Mouse (Mus musculus): ENCODE results near the gene Naip2. TPM values are rescaled to one million over a fixed set of nuclear protein-coding genes. Genes with fewer than 3 reads are reported as not detected.
A peak's percentile ranks its signal among the peaks of the same experiment; 100 is the strongest.
"Not testable (repeated sequence)": the region's sequence is repeated elsewhere in the genome, so short reads cannot be mapped to it uniquely, and the experiment has no call there.

Naip2 gene
- polyA plus RNA-seq, 1 experiment from 2014 or later: 1.4 TPM

DNA sequence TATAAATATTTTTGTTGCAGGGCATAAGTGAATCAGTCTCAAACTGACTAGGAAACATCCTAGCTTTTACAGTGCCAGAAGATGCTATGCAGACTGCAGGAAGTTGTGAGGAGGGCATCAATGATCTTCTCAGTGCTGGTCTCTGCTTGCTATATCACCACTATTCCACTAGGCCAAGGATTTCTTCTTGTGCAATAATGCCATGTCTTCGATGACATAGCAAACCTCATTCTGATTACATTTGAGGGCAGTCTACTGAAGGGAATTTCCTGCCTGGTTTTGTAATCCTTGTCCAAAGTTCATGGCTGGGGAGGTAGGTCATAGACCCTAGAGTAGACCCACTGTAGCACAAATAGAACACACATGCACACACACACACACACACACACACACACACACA, 1.4 kb upstream of the Naip2 start:
- H3K9me3 ChIP-seq (ENCODE audit: low read length): no peaks in the 10 kb centered on the region
- H3K27ac ChIP-seq (ENCODE audit: low read depth): no peak overlapping the region
- no peak for DNase-seq
- H3K4me2 ChIP-seq (ENCODE audit: low read depth, low read length): no peak overlapping the region
- peak; percentile 56 for ATAC-seq
- WGBS (ENCODE audit: insufficient replicate concordance): 43% methylated on average over 1 of the region's 1 CpGs
- H3K9ac ChIP-seq (replicated peaks): no peak overlapping the region
- no peak overlapping the region for H3K4me3 ChIP-seq (ENCODE audit: low read depth, low read length)
- H3K27me3 ChIP-seq (ENCODE audit: insufficient read depth, low read length): no peaks in the 10 kb centered on the region
- TF ChIP-seq EP300 (IDR thresholded peaks at IDR 0.05; ENCODE audit: low read depth) (no peak), CTCF (IDR thresholded peaks at IDR 0.05; ENCODE audit: low read depth) (no peak)
- no peaks in the 10 kb centered on the region for H3K36me3 ChIP-seq (replicated peaks; ENCODE audit: insufficient read depth, low read length)
- peaks cover 5% of the 10 kb centered on the region; the same call in 1 of the 2 replicates for H3K4me1 ChIP-seq (ENCODE audit: insufficient read depth)

DNA sequence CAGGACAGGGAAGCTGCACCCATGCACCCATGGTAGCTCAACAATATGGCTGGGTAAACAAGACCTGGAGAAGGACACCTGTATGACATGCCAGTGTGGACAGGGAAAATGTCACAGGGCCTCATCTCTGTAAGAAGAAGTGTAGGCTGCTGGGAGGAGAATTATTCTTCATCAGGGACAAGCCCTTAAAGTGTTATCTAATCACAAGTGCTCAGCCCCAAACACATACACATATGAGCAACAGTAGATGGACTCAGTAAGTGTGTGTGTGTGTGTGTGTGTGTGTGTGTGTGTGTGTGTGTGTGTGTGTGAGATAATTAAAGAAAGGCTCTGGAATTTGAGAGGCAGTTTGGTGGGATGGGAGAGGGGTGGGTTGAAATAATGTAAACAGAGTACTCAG, 1.1 kb downstream of the Naip2 start:
- no peak overlapping the region for H3K9ac ChIP-seq (replicated peaks)
- ATAC-seq (no peak), DNase-seq (no peak)
- H3K4me1 ChIP-seq (ENCODE audit: insufficient read depth): peaks cover 5% of the 10 kb centered on the region; the same call in 1 of the 2 replicates
- H3K9me3 ChIP-seq (ENCODE audit: low read length): no peaks in the 10 kb centered on the region
- no peaks in the 10 kb centered on the region for H3K36me3 ChIP-seq (replicated peaks; ENCODE audit: insufficient read depth, low read length)
- H3K27me3 ChIP-seq (ENCODE audit: insufficient read depth, low read length): no peaks in the 10 kb centered on the region
- H3K4me2 ChIP-seq (ENCODE audit: low read depth, low read length): peak overlapping the region; percentile 53
- no peak for TF ChIP-seq CTCF (IDR thresholded peaks at IDR 0.05; ENCODE audit: low read depth)
- TF ChIP-seq EP300 (IDR thresholded peaks at IDR 0.05; ENCODE audit: low read depth): no peak
- H3K27ac ChIP-seq (ENCODE audit: low read depth): no peak overlapping the region
- no peak overlapping the region for H3K4me3 ChIP-seq (ENCODE audit: low read depth, low read length)

DNA sequence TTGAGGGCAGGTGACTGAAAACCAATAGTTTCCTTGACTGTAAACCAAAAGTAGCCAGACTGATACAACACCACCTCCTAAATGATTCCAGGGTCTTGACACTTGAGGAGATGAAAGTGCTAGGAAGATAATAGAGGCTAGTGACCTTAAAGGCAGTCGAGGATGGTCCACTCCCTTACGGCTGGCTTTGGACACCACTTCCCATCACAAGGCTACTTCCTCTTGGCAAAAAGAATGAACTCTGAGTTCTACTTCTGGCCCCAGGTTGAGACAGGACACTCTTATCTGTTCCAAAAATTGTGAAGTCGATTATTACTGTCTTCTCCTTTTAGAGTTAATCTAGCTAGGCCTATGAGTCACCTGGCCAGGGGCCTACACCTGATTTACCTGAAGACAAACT, 6.5 kb downstream of the Naip2 start:
- DNase-seq (no peak), ATAC-seq (no peak)
- WGBS (ENCODE audit: insufficient replicate concordance): 55% methylated on average over 3 of the region's 3 CpGs
- Histone ChIP-seq H3K27me3 (ENCODE audit: insufficient read depth, low read length) (no peaks in the 10 kb centered on the region), H3K27ac (ENCODE audit: low read depth) (no peak overlapping the region), H3K9me3 (ENCODE audit: low read length) (no peaks in the 10 kb centered on the region), H3K4me2 (ENCODE audit: low read depth, low read length) (no peak overlapping the region), H3K4me3 (ENCODE audit: low read depth, low read length) (no peak overlapping the region), H3K36me3 (replicated peaks; ENCODE audit: insufficient read depth, low read length) (no peaks in the 10 kb centered on the region), H3K9ac (replicated peaks) (no peak overlapping the region), H3K4me1 (ENCODE audit: insufficient read depth) (0 out of 2 replicates have a peak, but pooled peaks cover 2% of the 10 kb centered on the region)
- TF ChIP-seq EP300 (IDR thresholded peaks at IDR 0.05; ENCODE audit: low read depth): no peak
- no peak for TF ChIP-seq CTCF (IDR thresholded peaks at IDR 0.05; ENCODE audit: low read depth)

DNA sequence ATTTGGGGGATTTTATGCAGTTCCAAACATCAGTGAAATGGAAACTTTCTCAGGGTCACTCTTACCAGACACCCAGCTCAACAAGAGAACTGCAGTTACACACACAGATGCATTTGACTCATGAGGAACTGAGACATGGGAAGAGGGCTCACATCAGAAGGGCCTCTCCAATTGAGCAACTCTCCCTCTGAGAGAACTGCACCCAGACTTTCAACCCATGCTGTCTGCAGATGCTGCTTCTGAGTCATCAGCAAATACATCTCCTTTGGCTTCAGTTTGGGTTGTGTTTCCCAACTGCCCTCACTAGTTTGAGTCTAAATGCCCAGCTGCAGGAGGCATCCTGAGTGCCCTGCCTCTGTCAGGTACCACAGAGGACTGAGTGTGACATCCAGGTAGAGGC, 18.8 kb downstream of the Naip2 start:
- ATAC-seq: peak; percentile 55

GRCm38 (mm10) chr13:100174360-100174759, 27.5 kb downstream of the Naip2 start:
- not testable (repeated sequence) for H3K4me3 ChIP-seq (ENCODE audit: low read depth, low read length); H3K27ac ChIP-seq (ENCODE audit: low read depth); ATAC-seq; H3K4me2 ChIP-seq (ENCODE audit: low read depth, low read length); DNase-seq; H3K9ac ChIP-seq (replicated peaks); H3K27me3 ChIP-seq (ENCODE audit: insufficient read depth, low read length); H3K9me3 ChIP-seq (ENCODE audit: low read length); H3K36me3 ChIP-seq (replicated peaks; ENCODE audit: insufficient read depth, low read length); H3K4me1 ChIP-seq (ENCODE audit: insufficient read depth)
- WGBS (ENCODE audit: insufficient replicate concordance): 85% methylated on average over 3 of the region's 5 CpGs

More for the DNA sequence above, 18.8 kb downstream of the Naip2 start:
- H3K4me3 ChIP-seq (ENCODE audit: low read depth, low read length); H3K4me1 ChIP-seq (ENCODE audit: insufficient read depth); H3K27me3 ChIP-seq (ENCODE audit: insufficient read depth, low read length); H3K9me3 ChIP-seq (ENCODE audit: low read length); H3K4me2 ChIP-seq (ENCODE audit: low read depth, low read length); H3K36me3 ChIP-seq (replicated peaks; ENCODE audit: insufficient read depth, low read length); H3K9ac ChIP-seq (replicated peaks): not testable (repeated sequence)
- DNase-seq: peak; percentile 27
- peak overlapping the region; percentile 40; the same call in 1 of the 2 replicates for H3K27ac ChIP-seq (ENCODE audit: low read depth)

DNA sequence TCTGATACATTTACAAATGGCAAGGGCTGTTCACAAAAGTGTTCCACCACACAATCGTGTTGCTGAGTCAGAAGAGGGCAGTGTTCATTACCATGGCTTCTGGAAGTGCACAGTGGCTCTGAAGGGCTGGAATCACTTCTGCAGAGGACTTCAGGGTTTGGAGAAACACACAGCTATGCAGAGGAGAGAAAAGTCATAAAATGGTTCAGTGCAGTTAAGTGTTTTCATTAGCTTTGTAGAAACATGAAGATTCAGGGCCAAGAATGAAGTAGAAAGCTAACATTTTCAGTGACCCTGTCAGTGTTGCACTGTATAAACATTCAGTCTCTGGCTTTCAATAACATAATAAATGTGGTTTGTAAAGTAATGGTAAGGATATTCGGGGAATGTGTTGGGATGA, 35.5 kb downstream of the Naip2 start:
- H3K4me1 ChIP-seq (ENCODE audit: insufficient read depth); DNase-seq; H3K9me3 ChIP-seq (ENCODE audit: low read length); H3K4me2 ChIP-seq (ENCODE audit: low read depth, low read length); H3K9ac ChIP-seq (replicated peaks); ATAC-seq; H3K27ac ChIP-seq (ENCODE audit: low read depth); H3K4me3 ChIP-seq (ENCODE audit: low read depth, low read length); H3K36me3 ChIP-seq (replicated peaks; ENCODE audit: insufficient read depth, low read length); H3K27me3 ChIP-seq (ENCODE audit: insufficient read depth, low read length): not testable (repeated sequence)
- 57% methylated on average over 2 of the region's 2 CpGs for WGBS (ENCODE audit: insufficient replicate concordance)

DNA sequence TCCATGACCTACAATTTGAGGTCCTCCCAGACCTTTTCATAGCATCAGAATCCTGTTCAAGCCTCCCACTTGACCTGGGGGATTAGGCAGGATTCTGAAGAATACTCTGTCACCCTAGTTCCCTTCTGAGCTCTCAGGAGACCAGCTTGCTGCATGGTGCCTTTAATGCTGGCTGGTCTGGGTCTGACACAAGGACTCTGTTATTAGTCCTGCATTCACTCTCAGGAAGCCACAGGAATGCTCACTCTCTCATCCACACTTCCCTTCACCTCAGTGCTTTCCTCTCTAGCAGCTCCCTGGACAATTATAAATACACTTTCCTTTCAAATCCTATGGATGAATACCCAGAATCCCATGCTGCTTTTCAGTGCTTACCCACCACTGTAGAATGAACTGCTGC, 39.4 kb downstream of the Naip2 start:
- not testable (repeated sequence) for H3K4me3 ChIP-seq (ENCODE audit: low read depth, low read length); H3K27me3 ChIP-seq (ENCODE audit: insufficient read depth, low read length); ATAC-seq; H3K9ac ChIP-seq (replicated peaks); H3K9me3 ChIP-seq (ENCODE audit: low read length); DNase-seq; H3K27ac ChIP-seq (ENCODE audit: low read depth); H3K36me3 ChIP-seq (replicated peaks; ENCODE audit: insufficient read depth, low read length); H3K4me2 ChIP-seq (ENCODE audit: low read depth, low read length); H3K4me1 ChIP-seq (ENCODE audit: insufficient read depth)

GRCm38 (mm10) chr13:100161171-100161870, 40.6 kb downstream of the Naip2 start:
- WGBS (ENCODE audit: insufficient replicate concordance): 62% methylated on average over 11 of the region's 11 CpGs
- peak; percentile 92 for ATAC-seq

More at GRCm38 (mm10) chr13:100161171-100161870, 40.6 kb downstream of the Naip2 start:
- H3K9me3 ChIP-seq (ENCODE audit: low read length); H3K27ac ChIP-seq (ENCODE audit: low read depth); H3K4me1 ChIP-seq (ENCODE audit: insufficient read depth); H3K36me3 ChIP-seq (replicated peaks; ENCODE audit: insufficient read depth, low read length); H3K9ac ChIP-seq (replicated peaks); DNase-seq; H3K27me3 ChIP-seq (ENCODE audit: insufficient read depth, low read length); H3K4me3 ChIP-seq (ENCODE audit: low read depth, low read length); H3K4me2 ChIP-seq (ENCODE audit: low read depth, low read length): not testable (repeated sequence)
